Mouse (Mus musculus) splenic B cell, adult 2 months (primary cell): Measurements from ENCODE around the gene Mlh1.

Experiments used
- DNase-seq: peaks from one replicate; pipeline ENCODE4 v3.0.0-alpha.2; 2011; ENCODE audit warnings: low read depth, low spot score
- H3K27me3 ChIP-seq: 2 replicates; pipeline ENCODE4 v1.6.1; 2012; ENCODE audit warnings: mild to moderate bottlenecking, low read length, moderate library complexity, mixed read lengths; ENCODE audit not compliant: control insufficient read depth, poor library complexity, insufficient read depth, severe bottlenecking
- H3K36me3 ChIP-seq: 2 replicates; pipeline ENCODE4 v1.6.1; 2012; ENCODE audit warnings: mild to moderate bottlenecking, low read length, moderate library complexity, mixed read lengths; ENCODE audit not compliant: control insufficient read depth, poor library complexity, insufficient read depth, severe bottlenecking

Gene Mlh1

GRCm38 (mm10) chr9:111294911-111295310 lies 23.3 kb upstream of the Mlh1 start:
- no peak for DNase-seq
- H3K36me3 ChIP-seq: no peaks in the 10 kb centered on the region
- H3K27me3 ChIP-seq: no peaks in the 10 kb centered on the region

GRCm38 (mm10) chr9:111293234-111293633 lies 21.6 kb upstream of the Mlh1 start:
- no peaks in the 10 kb centered on the region for H3K27me3 ChIP-seq
- H3K36me3 ChIP-seq: no peaks in the 10 kb centered on the region
- DNase-seq: no peak

GRCm38 (mm10) chr9:111290539-111291100 lies 19.0 kb upstream of the Mlh1 start:
- no peak for DNase-seq
- no peaks in the 10 kb centered on the region for H3K27me3 ChIP-seq

GRCm38 (mm10) chr9:111289832-111290339 lies 18.3 kb upstream of the Mlh1 start:
- Histone ChIP-seq H3K36me3 (no peaks in the 10 kb centered on the region), H3K27me3 (no peaks in the 10 kb centered on the region)
- peak; percentile 91 for DNase-seq

More at GRCm38 (mm10) chr9:111290539-111291100, 19.0 kb upstream of the Mlh1 start:
- no peaks in the 10 kb centered on the region for H3K36me3 ChIP-seq

- H3K27me3 ChIP-seq: no peaks in the 10 kb centered on the region
These were observed 17.8 kb upstream of the Mlh1 start for GRCm38 (mm10) chr9:111289294-111289831.

GRCm38 (mm10) chr9:111287956-111288355 lies 16.4 kb upstream of the Mlh1 start:
- no peak for DNase-seq
- Histone ChIP-seq H3K36me3 (no peaks in the 10 kb centered on the region), H3K27me3 (no peaks in the 10 kb centered on the region)

More at GRCm38 (mm10) chr9:111289294-111289831, 17.8 kb upstream of the Mlh1 start:
- no peak for DNase-seq
- no peaks in the 10 kb centered on the region for H3K36me3 ChIP-seq

GRCm38 (mm10) chr9:111286468-111286867 lies 14.9 kb upstream of the Mlh1 start:
- no peak for DNase-seq
- H3K36me3 ChIP-seq: no peaks in the 10 kb centered on the region
- H3K27me3 ChIP-seq: no peaks in the 10 kb centered on the region

GRCm38 (mm10) chr9:111285676-111286075 lies 14.1 kb upstream of the Mlh1 start:
- Histone ChIP-seq H3K36me3 (no peaks in the 10 kb centered on the region), H3K27me3 (no peaks in the 10 kb centered on the region)
- no peak for DNase-seq

GRCm38 (mm10) chr9:111285061-111285460 lies 13.5 kb upstream of the Mlh1 start:
- H3K27me3 ChIP-seq: no peaks in the 10 kb centered on the region
- H3K36me3 ChIP-seq: no peaks in the 10 kb centered on the region

GRCm38 (mm10) chr9:111275156-111275555 lies 3.6 kb upstream of the Mlh1 start:
- DNase-seq: no peak
- peaks cover 2% of the 10 kb centered on the region; the same call in 1 of the 2 replicates for H3K36me3 ChIP-seq
- H3K27me3 ChIP-seq: no peaks in the 10 kb centered on the region

More at GRCm38 (mm10) chr9:111285061-111285460, 13.5 kb upstream of the Mlh1 start:
- no peak for DNase-seq

- DNase-seq: no peak
- H3K27me3 ChIP-seq: no peaks in the 10 kb centered on the region
- H3K36me3 ChIP-seq: no peaks in the 10 kb centered on the region; the same call in 1 of the 2 replicates
These were observed 2.4 kb upstream of the Mlh1 start for GRCm38 (mm10) chr9:111273958-111274357.

- H3K36me3 ChIP-seq: no peaks in the 10 kb centered on the region
- DNase-seq: no peak
- H3K27me3 ChIP-seq: no peaks in the 10 kb centered on the region
These were observed 1.6 kb upstream of the Mlh1 start for GRCm38 (mm10) chr9:111272996-111273785.

GRCm38 (mm10) chr9:111272356-111272755 lies 765 bp upstream of the Mlh1 start:
- no peak for DNase-seq
- Histone ChIP-seq H3K27me3 (no peaks in the 10 kb centered on the region), H3K36me3 (peaks cover 3% of the 10 kb centered on the region; the same call in 1 of the 2 replicates)

GRCm38 (mm10) chr9:111271056-111271433 lies 546 bp downstream of the Mlh1 start:
- DNase-seq: no peak
- H3K27me3 ChIP-seq: no peaks in the 10 kb centered on the region
- H3K36me3 ChIP-seq: peaks cover 3% of the 10 kb centered on the region; the same call in 1 of the 2 replicates

- DNase-seq: no peak
- H3K36me3 ChIP-seq: peaks cover 3% of the 10 kb centered on the region; the same call in 1 of the 2 replicates
These were observed 985 bp downstream of the Mlh1 start for GRCm38 (mm10) chr9:111270606-111271005.

More at GRCm38 (mm10) chr9:111270606-111271005, 985 bp downstream of the Mlh1 start:
- H3K27me3 ChIP-seq: no peaks in the 10 kb centered on the region
